Mouse (Mus musculus): ENCODE data around the gene Pdia6. TPM values are rescaled to one million over a fixed set of nuclear protein-coding genes. Genes with fewer than 3 reads are reported as not detected.

The Pdia6 gene
- total RNA-seq, 2 experiments from 2014 or later: 149 to 160 TPM

- intact Hi-C loops (cut with DNase I): loop anchor here (5.0 kb wide), 2 partner anchors 86 to 446 kb away; partner anchors contain the start of gene E2f6
- no peak for DNase-seq (ENCODE audit: low spot score in 2 of 2)
These were observed 7.9 kb upstream of the Pdia6 start for GRCm38 (mm10) chr12:17258431-17258830.

GRCm38 (mm10) chr12:17261005-17261404, 5.3 kb upstream of the Pdia6 start:
- intact Hi-C loops (cut with DNase I): no loop called here
- no peak for DNase-seq (ENCODE audit: low spot score in 2 of 2)

- no peak for DNase-seq (ENCODE audit: low spot score in 2 of 2)
- intact Hi-C loops (cut with DNase I): no loop called here
These were observed 2.5 kb upstream of the Pdia6 start for GRCm38 (mm10) chr12:17263881-17264280.

- intact Hi-C loops (cut with DNase I): no loop called here
- DNase-seq (ENCODE audit: low spot score in 2 of 2): no peak
These were observed 1.5 kb upstream of the Pdia6 start for GRCm38 (mm10) chr12:17264826-17265225.

GRCm38 (mm10) chr12:17266673-17266990, 287 bp downstream of the Pdia6 start:
- intact Hi-C loops (cut with DNase I): no loop called here
- DNase-seq (ENCODE audit: low spot score in 2 of 2): peak in 1 of 2 experiments; percentile 24

DNA sequence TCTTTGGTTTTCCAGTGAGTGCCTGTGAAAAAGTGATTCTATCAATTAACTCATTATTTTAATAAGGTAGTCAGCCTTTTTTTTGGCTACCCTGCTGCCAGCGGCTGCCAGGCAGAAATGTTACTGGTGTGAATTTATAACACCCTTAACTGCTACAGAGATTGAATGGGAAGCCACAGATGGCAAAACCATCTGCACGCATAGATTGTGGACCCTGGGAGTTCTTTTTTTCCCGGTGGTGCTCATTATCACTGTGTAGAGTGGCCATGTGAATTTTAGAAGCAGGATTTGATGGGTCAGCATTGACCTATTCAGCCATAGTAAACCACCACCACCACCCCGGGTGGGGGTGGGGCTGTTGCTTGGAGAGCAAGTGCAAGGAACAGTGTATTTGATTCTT, 971 bp downstream of the Pdia6 start:
- DNase-seq (ENCODE audit: low spot score in 2 of 2): peak; percentile 35 to 67
- intact Hi-C loops (cut with DNase I): no loop called here

GRCm38 (mm10) chr12:17271272-17271671, 4.9 kb downstream of the Pdia6 start:
- peak; percentile 45 to 48 for DNase-seq (ENCODE audit: low spot score in 2 of 2)
- intact Hi-C loops (cut with DNase I): no loop called here

DNA sequence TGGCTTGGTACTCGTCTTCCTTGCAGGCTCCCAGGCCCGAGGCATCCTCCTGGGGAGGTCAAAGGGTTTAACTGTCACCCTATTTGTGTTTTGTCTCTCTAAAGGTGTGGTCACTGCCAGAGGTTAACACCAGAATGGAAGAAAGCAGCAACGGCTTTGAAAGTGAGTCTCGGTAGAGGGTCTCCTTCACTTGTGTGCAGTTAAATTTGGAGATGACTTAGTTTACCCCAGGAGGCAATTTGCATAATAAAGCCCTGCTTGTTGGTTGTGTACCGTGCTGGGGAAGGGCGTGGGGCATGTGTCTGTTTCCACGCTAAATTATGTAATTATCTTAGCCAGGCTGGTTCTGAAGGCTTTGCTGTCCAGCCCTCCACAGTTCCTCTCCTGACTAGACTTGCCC, 7.5 kb downstream of the Pdia6 start:
- DNase-seq (ENCODE audit: low spot score in 2 of 2): no peak
- intact Hi-C loops (cut with DNase I): no loop called here

- DNase-seq (ENCODE audit: low spot score in 2 of 2): no peak
- intact Hi-C loops (cut with DNase I): no loop called here
These were observed 22.2 kb downstream of the Pdia6 start for GRCm38 (mm10) chr12:17288496-17288895.

DNA sequence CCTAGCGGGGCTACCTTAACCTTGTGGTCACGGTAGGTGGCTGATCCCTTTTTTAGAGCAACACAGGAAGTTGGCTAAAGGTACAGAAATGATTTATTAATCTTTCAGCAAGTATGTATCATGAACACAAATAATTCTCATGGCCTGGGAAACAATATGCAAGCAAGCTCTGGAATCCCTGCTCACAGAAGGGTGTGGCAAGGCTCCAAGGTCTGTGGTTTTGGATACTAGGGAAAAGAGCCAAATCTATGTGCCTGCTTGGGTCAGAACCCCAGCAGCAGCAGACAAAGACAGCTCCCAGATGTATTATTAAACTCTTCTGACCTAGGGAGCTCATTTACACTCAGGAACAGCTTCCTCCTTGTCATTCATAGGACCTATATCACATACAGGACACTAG, 22.7 kb downstream of the Pdia6 start:
- intact Hi-C loops (cut with DNase I): no loop called here
- DNase-seq (ENCODE audit: low spot score in 2 of 2): no peak

- no peak for DNase-seq (ENCODE audit: low spot score in 2 of 2)
- intact Hi-C loops (cut with DNase I): no loop called here
These were observed 23.6 kb downstream of the Pdia6 start for GRCm38 (mm10) chr12:17289913-17290312.

DNA sequence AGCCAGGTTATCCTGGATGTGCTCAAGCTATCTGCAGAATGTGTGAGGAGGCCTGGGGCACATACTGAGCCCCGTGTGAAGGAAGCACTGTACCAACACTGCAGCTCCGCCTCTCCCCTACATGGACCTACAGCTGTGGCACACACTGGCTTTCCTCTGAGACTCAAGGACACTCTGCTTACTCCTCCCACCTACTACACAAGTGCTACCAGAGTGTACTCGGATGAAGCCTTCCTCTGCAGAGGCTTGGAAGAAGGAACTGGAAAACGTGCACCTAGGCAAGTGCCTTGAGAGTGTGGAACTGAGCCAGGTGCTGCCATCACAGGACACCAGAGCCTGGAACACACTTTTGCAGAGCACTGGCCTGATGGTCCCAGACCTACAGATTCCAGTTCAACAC, 24.2 kb downstream of the Pdia6 start:
- intact Hi-C loops (cut with DNase I): no loop called here
- no peak for DNase-seq (ENCODE audit: low spot score in 2 of 2)

- DNase-seq (ENCODE audit: low spot score in 2 of 2): no peak
- intact Hi-C loops (cut with DNase I): no loop called here
These were observed 30.6 kb downstream of the Pdia6 start for GRCm38 (mm10) chr12:17296899-17297298.

DNA sequence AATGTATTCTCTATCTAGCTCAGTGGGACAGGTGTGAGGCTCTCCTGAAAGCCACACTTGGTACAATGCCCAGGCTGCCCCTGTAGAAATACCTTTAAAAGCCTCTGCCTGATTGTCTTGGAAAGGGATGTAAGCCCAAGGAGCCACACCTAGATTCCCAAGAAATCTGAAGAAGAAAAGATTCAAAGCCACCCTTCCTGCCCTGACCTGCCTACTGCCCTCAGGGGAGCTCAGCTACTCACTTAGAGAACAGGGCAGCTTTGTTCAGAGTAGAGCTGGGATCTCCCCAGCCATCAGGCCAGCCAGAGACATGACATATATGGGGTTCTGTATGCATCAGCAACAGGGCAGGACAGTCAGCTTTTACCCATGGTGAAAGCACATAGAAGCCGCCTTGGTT, 33.6 kb downstream of the Pdia6 start:
- DNase-seq (ENCODE audit: low spot score in 2 of 2): no peak
- intact Hi-C loops (cut with DNase I): no loop called here

- DNase-seq (ENCODE audit: low spot score in 2 of 2): no peak
These were observed 39.1 kb downstream of the Pdia6 start for GRCm38 (mm10) chr12:17305445-17305844.

DNA sequence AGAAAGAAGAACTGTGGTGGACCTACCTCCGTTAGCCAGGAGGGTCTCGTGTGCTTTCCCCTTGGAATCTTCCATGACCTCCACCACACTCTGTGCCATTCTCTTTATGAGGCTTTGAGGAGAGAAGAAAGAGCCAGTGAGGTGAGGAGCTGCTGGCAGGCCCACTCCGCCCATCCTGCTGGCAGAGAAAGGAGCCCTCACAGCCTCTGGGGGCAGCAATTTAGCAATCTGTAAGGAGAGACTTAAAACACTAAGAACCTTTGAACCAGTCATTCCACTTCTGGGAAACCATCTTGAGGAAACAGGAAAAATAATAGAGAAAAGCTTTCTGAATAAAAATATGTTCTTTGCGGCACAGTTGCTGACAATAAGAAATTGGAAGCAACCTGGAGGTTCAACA, 41.9 kb downstream of the Pdia6 start:
- DNase-seq (ENCODE audit: low spot score in 2 of 2): no peak
- intact Hi-C loops (cut with DNase I): no loop called here

More at GRCm38 (mm10) chr12:17305445-17305844, 39.1 kb downstream of the Pdia6 start:
- intact Hi-C loops (cut with DNase I): no loop called here

- DNase-seq (ENCODE audit: low spot score in 2 of 2): no peak
- intact Hi-C loops (cut with DNase I): no loop called here
These were observed 44.8 kb downstream of the Pdia6 start for GRCm38 (mm10) chr12:17310852-17311839.

DNA sequence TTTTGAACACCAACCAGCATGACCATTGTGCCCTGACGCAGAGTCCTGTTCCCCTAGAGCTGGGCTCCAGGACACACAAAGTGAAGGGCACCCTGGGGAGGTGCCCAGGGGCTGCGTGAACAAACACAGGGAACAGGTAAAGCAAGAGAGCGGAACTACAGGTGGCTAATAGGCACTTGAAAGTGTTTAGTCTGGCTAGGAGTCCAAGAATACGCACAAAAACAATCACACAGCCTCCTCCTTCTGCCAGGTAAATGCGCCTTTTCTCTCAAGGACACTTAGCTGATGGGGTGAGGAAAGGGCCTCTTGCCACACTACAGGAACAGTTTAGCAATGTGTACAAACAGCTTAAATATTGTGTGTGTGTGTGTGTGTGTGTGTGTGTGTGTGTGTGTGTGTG, 49.8 kb downstream of the Pdia6 start:
- intact Hi-C loops (cut with DNase I): no loop called here
- DNase-seq (ENCODE audit: low spot score in 2 of 2): no peak

DNA sequence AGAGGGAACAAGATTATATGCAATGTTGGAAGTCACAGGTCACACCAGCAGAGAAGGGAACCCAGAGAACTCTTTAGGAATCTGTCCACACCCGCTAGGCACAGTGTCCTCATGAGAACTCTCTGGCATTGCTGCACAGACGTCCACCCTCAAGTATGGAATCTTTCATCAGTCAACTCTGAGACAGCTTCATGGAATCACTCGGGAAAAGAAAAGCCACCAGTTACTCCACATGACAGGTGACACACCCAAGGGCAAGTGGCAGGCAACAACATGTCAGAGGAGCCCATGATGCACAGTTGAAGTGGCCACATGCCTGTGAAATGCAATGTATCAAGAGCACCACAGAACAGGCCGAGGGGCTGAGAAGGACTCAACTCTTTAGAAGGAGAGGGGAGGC, 51.6 kb downstream of the Pdia6 start:
- intact Hi-C loops (cut with DNase I): no loop called here
- DNase-seq (ENCODE audit: low spot score in 2 of 2): no peak

DNA sequence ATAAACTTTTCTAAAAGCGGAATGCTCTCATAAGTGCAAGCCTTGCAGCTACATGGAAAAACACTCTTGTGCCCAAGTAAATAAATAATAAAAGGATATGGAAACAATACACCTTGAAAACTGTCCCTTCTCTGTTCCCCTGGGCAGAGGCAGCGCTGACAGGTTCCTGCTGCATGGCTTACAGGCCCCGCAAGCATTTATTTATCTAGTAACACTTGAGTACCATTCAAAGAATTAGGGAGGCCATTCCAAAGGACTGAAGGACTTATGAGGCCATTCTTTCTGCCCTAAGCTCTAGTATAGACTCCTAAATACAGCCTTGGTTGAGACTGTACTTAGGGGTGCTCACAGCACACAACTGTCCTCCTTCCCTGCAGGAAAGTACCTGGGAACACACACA, 52.1 kb downstream of the Pdia6 start:
- intact Hi-C loops (cut with DNase I): no loop called here

More for the DNA sequence above, 52.1 kb downstream of the Pdia6 start:
- no peak for DNase-seq (ENCODE audit: low spot score in 2 of 2)
